Mouse (Mus musculus) liver, postnatal 0 days (tissue): Measurements from ENCODE around the gene Abcd3.

ENCODE experiments used
- CTCF ChIP-seq: sonication (generic); IDR thresholded peaks from 2 replicates; pipeline ENCODE4 v1.5.1; 2016; ENCODE audit warnings: antibody characterized with exemption, low read depth
- EP300 ChIP-seq: IDR thresholded peaks from 2 replicates; pipeline ENCODE4 v1.6.1; 2016; ENCODE audit warnings: antibody characterized with exemption, low read depth, mild to moderate bottlenecking

DNA sequence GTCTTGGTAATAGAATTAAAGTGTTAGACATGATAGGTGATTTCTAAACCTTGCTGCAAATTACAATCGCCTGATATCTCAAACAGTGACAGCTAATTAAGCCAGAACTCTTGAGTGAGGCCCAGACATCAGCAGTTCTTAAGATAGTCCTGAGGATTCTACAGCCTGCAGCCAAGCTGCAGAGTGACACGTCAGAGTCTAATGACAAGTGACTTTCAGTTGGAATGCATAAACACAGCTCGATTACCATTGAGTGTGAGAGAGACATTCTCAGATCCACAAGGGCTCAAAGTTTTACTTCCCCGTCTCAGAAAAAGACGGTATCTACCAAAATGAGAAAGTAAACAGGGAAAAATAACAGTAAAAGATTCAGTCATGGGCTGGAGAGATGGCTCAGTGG, 25.3 kb downstream of the Abcd3 start:
- TF ChIP-seq CTCF = no peak
- TF ChIP-seq EP300 = no peak
